Mouse (Mus musculus): ENCODE results near the gene Arhgap32. TPM values are rescaled to one million over a fixed set of nuclear protein-coding genes. Genes with fewer than 3 reads are reported as not detected.

Arhgap32 gene
- polyA plus RNA-seq, 1 experiment from 2014 or later: 5.9 TPM

DNA sequence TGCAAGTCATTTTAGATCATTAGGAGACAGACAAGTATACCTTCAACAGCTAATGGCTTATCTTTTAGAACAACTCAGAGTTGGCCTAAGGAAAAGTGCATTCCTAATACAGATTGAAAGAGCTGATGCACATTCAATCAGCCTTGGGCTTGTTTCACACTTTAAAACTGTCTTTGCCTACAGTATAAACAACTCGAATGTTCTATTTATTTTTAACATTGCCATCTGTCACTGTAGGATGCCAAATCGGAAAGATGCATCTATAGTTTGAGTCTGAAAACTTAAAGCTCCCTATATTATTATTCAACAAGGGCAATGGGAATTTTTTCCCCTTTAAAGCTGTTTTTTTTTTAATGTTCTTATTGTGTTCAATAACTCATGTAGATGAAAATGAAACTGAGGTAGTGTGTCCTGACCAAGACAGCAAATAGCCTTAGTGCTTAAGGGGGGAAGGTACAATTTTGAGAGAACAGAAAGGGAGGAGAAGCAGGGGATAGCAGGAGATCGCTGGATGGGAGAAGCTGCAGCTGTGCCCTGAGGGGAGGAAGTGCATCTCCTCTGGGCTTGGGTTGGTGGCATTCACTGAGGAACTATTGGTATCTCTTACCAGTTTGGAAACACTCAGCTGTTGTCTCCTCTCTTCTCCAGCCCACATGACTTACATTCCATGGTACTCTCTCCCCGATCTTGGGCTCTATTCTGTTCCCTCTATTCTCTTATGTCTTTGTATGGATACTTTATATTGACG lies 101.1 kb downstream of the Arhgap32 start:
- Histone ChIP-seq H3K9me3 (no peaks in the 10 kb centered on the region), H3K27ac (no peak overlapping the region), H3K36me3 (no peaks in the 10 kb centered on the region), H3K4me3 (no peak overlapping the region), H3K27me3 (no peaks in the 10 kb centered on the region), H3K4me1 (no peaks in the 10 kb centered on the region), H3K4me2 (no peak overlapping the region), H3K9ac (no peak overlapping the region)
- ATAC-seq (ENCODE audit: borderline replicate concordance, extremely low read depth, low FRiP score, low TSS enrichment): no peak
- WGBS: 70% methylated on average over 5 of the region's 5 CpGs

DNA sequence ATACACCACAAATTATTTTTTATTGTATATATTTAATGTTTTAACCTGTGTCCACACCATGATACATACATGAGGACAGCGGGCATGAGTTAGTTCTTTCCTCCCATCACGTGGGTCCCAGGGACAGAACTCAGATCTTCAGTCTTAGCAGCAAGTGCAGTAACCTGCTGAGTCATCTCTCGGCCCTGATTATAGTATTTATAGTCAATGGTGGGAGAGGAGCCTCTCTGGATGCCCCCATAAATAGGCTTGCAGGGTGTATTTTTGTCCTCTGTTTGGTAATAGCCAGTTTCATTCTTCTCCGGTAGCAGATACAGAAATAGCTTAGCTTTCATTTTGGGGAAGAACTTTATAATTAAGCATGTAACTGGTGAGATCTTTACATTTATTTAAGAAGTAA lies 103.5 kb downstream of the Arhgap32 start:
- no peak for ATAC-seq (ENCODE audit: borderline replicate concordance, extremely low read depth, low FRiP score, low TSS enrichment)
- peaks cover 13% of the 10 kb centered on the region for H3K4me1 ChIP-seq
- WGBS: 83% methylated on average over 4 of the region's 4 CpGs
- no peaks in the 10 kb centered on the region for H3K9me3 ChIP-seq
- H3K4me2 ChIP-seq: no peak overlapping the region
- H3K27ac ChIP-seq: no peak overlapping the region
- no peak overlapping the region for H3K9ac ChIP-seq
- no peaks in the 10 kb centered on the region for H3K27me3 ChIP-seq
- H3K36me3 ChIP-seq: no peaks in the 10 kb centered on the region
- no peak overlapping the region for H3K4me3 ChIP-seq

DNA sequence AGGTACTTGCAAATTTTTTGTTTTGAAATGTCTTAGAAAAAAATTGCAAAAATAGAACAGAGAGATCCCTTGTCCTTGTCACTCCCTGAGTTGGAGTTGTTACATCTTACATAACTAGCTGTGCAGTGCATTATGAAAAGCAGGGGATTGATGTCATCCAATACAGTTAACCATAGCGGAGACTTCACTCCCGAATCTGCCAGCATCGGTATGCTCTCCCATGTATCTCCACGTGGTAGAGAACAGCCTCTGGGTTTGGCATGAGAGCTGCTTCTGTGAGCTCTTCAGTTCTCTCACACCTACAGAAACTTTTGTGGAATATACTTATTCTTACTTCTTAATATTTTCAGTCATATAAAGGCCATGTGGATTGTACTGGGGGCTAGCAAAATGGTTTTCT lies 106.2 kb downstream of the Arhgap32 start:
- WGBS: 66% methylated on average over 4 of the region's 4 CpGs
- H3K36me3 ChIP-seq: no peaks in the 10 kb centered on the region

DNA sequence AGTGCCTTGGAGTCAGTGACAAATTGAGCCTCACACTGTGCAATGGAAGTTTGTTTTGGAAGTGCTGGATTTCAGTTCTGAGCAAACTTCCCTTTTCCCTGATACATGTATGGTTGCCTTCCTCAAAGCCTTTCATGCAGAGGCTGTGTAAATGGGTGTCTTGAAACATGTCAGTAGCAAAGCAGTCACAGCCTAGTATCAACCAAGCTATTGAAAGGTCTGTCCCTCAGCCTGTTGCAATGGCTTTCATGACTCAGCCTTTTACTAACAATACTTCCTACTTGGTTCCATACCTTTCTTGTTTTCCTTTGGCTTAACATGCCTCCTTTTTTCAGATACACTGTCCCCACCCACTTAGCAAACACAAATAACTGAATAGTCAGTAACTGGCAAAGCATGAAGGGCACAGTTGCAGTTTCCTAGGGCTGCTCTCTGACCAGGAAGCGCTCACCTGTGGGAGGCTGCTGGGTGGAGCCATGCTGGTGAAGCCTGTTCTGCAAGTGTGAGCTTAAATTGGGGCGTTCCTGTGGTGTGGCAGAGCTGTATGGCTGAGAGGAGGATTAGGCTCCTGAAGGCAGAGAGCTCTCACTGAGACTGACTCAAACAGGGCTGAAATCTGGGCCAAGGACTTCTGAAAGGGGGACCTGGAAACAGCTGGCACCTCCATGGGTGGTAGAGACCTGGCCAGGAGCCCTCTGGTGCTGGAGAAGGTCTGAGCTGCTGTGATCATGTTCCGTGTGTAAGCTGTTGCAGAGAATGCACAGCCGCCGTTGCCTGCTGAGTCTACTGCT lies 108.0 kb downstream of the Arhgap32 start:
- no peaks in the 10 kb centered on the region for H3K27me3 ChIP-seq
- peak overlapping the region; percentile 54 for H3K27ac ChIP-seq
- peaks cover 17% of the 10 kb centered on the region for H3K4me1 ChIP-seq
- H3K9me3 ChIP-seq: no peaks in the 10 kb centered on the region
- WGBS: 38% methylated on average over 5 of the region's 5 CpGs
- no peak overlapping the region for H3K9ac ChIP-seq
- peak; percentile 85; the same call in 1 of the 2 replicates for ATAC-seq (ENCODE audit: borderline replicate concordance, extremely low read depth, low FRiP score, low TSS enrichment)
- H3K4me2 ChIP-seq: peak overlapping the region; percentile 6; the same call in 1 of the 2 replicates
- no peaks in the 10 kb centered on the region for H3K36me3 ChIP-seq
- peak overlapping the region; percentile 21 for H3K4me3 ChIP-seq

More for the DNA sequence above, 106.2 kb downstream of the Arhgap32 start:
- H3K9me3 ChIP-seq: no peaks in the 10 kb centered on the region
- no peak overlapping the region for H3K4me2 ChIP-seq
- H3K27ac ChIP-seq: no peak overlapping the region
- H3K9ac ChIP-seq: no peak overlapping the region
- ATAC-seq (ENCODE audit: borderline replicate concordance, extremely low read depth, low FRiP score, low TSS enrichment): no peak
- H3K27me3 ChIP-seq: no peaks in the 10 kb centered on the region
- no peak overlapping the region for H3K4me3 ChIP-seq
- peaks cover 17% of the 10 kb centered on the region for H3K4me1 ChIP-seq

DNA sequence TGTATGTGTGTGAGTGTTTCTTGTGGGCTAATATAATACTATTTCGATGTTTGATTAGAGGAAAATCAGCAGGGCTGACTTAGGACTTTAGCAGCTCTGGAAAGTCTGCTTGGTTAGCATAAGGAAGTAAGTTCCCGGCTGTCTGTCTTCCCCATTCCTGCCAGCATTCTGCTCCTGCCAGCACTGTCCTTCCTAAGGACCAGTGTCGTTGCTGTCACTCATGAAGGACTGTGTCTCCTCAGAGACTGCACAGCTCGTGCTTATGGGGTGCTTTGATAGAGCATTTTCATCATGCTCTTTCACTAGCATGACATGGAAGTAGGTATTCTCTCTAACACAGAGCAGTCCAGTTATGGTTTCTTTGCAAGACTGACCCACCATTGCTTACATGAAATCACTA lies 109.0 kb downstream of the Arhgap32 start:
- Histone ChIP-seq H3K4me3 (no peak overlapping the region), H3K4me2 (0 out of 2 replicates have a peak overlapping the region, but pooled peaks have one; percentile 9), H3K4me1 (peaks cover 17% of the 10 kb centered on the region), H3K27ac (no peak overlapping the region), H3K9ac (no peak overlapping the region), H3K27me3 (no peaks in the 10 kb centered on the region), H3K36me3 (no peaks in the 10 kb centered on the region), H3K9me3 (no peaks in the 10 kb centered on the region)
- WGBS: 46% methylated on average over 4 of the region's 4 CpGs
- no peak for ATAC-seq (ENCODE audit: borderline replicate concordance, extremely low read depth, low FRiP score, low TSS enrichment)

DNA sequence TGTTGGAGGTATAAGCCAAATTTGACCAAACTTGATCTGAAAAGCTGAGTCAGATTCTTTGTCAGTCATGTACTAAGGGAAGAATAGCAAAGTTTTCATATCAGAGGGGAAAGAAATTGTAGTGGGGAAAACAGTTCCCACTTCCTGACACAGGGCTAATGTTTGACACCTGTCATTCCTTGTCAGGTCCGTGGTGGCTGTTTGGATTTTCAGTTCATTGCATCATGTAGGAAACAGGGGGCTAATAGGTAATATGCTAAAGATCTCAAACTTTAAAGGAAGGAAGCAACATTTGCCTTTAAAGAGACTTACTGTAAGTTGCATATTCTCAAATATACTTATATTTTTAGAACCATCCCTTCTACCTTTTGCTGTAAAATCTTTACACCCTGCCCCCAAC lies 109.6 kb downstream of the Arhgap32 start:
- no peaks in the 10 kb centered on the region for H3K9me3 ChIP-seq
- no peak overlapping the region for H3K9ac ChIP-seq
- no peaks in the 10 kb centered on the region for H3K36me3 ChIP-seq
- no peak overlapping the region for H3K27ac ChIP-seq
- no peak overlapping the region for H3K4me3 ChIP-seq
- no peak for ATAC-seq (ENCODE audit: borderline replicate concordance, extremely low read depth, low FRiP score, low TSS enrichment)
- 54% methylated on average over 1 of the region's 1 CpGs for WGBS
- H3K4me2 ChIP-seq: no peak overlapping the region
- peaks cover 17% of the 10 kb centered on the region for H3K4me1 ChIP-seq
- H3K27me3 ChIP-seq: no peaks in the 10 kb centered on the region

DNA sequence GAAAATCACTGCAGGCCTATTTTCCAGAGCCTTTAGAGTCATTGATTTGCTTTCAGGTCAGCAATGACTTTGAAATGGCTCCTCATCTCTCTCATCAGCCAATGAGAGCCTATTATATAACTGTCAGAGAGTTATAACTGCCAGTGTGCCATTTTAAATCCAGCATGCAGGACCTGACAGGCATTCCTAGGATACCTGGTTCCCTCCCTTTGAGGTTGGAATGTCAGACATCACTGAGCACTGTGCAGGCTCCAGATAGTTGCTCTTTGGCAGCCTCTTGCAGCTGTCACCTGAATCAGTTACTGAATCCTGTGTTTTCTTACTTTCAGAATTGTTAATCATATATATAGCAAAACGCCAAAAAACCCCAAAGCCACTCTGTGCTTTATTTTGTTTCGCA lies 111.1 kb downstream of the Arhgap32 start:
- Histone ChIP-seq H3K36me3 (no peaks in the 10 kb centered on the region), H3K4me2 (no peak overlapping the region), H3K27me3 (no peaks in the 10 kb centered on the region), H3K27ac (no peak overlapping the region), H3K4me1 (peaks cover 17% of the 10 kb centered on the region), H3K9ac (no peak overlapping the region), H3K4me3 (no peak overlapping the region), H3K9me3 (no peaks in the 10 kb centered on the region)
- WGBS: 56% methylated on average over 2 of the region's 2 CpGs
- no peak for ATAC-seq (ENCODE audit: borderline replicate concordance, extremely low read depth, low FRiP score, low TSS enrichment)

DNA sequence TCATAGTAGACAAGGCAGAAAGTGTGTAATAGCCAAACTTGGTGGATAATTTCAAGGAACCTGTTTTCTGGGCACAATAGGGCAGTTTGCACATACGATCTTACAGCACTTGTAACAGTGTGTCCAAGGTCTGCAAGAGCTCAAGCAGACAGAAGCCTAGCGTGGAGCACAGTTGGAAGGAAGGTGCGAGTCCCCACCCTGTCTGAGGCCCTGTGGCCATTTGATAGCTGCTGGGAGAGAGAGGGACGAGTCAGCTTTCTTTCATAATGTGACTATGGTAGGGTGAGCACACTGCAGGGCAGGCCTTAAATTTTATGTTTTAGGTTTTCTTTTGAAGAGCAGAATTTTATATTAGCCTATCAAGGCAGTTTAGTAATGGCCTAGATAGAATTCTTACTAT lies 117.7 kb downstream of the Arhgap32 start:
- Histone ChIP-seq H3K9me3 (no peaks in the 10 kb centered on the region), H3K4me2 (no peak overlapping the region), H3K27me3 (no peaks in the 10 kb centered on the region), H3K36me3 (no peaks in the 10 kb centered on the region), H3K27ac (no peak overlapping the region), H3K9ac (no peak overlapping the region), H3K4me3 (no peak overlapping the region), H3K4me1 (0 out of 2 replicates have a peak, but pooled peaks cover 2% of the 10 kb centered on the region)
- WGBS: 79% methylated on average over 4 of the region's 4 CpGs
- ATAC-seq (ENCODE audit: borderline replicate concordance, extremely low read depth, low FRiP score, low TSS enrichment): no peak

DNA sequence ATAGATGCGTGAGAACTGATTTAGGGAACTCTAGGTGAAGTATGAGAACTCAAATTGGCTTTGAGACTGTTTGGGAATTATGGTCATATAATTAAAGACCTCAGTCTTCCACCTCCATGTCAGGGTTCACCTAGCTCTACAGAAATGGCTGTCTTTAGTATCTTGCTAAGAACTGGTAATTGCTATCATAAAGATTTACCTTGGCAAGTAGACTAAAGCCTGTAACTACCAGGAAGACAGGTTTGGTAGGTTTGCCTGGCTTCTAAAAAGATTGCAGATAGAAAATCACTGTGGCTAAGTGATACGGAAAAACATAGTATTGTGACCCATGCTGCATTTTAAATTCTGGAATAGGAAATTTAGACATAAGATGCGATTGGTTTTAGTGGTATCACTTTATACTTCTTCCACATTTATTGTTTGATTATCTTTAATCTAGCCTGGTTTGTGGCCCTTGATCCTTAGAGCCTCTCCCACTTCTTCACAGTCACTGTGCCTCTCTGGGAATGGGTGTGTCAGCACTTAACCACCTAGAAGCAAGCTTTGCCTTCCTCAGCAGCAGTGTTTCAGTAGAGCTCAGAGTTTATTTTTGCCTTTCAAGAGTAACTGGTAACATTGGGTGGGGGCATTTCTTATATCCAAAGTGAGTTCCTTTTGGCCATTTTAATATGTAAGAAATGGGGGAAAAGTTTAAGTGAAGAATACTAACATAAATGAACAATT lies 119.0 kb downstream of the Arhgap32 start:
- no peak overlapping the region for H3K9ac ChIP-seq
- H3K27ac ChIP-seq: no peak overlapping the region
- 78% methylated on average over 3 of the region's 3 CpGs for WGBS
- H3K4me1 ChIP-seq: 0 out of 2 replicates have a peak, but pooled peaks cover 2% of the 10 kb centered on the region
- no peak for ATAC-seq (ENCODE audit: borderline replicate concordance, extremely low read depth, low FRiP score, low TSS enrichment)
- H3K27me3 ChIP-seq: no peaks in the 10 kb centered on the region
- H3K9me3 ChIP-seq: no peaks in the 10 kb centered on the region
- no peak overlapping the region for H3K4me2 ChIP-seq
- H3K4me3 ChIP-seq: no peak overlapping the region
- no peaks in the 10 kb centered on the region for H3K36me3 ChIP-seq

DNA sequence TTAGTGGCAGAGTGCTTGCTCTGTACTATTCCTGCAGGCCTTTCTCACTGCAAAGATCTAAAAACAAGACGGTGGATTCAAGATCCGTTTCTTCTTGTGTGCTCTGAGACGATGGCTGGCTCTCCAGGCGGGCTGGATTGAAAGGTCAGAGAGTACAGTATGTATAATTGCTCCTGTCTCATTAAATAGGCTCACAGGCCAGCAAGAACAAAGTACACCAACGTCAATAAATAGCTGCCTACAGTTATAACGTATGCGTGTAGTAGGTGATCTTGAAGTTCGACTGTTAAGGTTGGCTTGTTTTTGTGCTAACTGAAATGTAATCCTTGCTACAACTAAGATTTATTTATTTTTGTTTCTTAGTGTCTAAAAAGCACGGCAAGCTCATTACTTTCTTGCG lies 123.0 kb downstream of the Arhgap32 start:
- ATAC-seq (ENCODE audit: borderline replicate concordance, extremely low read depth, low FRiP score, low TSS enrichment): no peak
- Histone ChIP-seq H3K27ac (no peak overlapping the region), H3K27me3 (no peaks in the 10 kb centered on the region), H3K4me1 (peaks cover 8% of the 10 kb centered on the region; the same call in 1 of the 2 replicates), H3K9ac (no peak overlapping the region), H3K4me3 (no peak overlapping the region), H3K9me3 (no peaks in the 10 kb centered on the region), H3K4me2 (no peak overlapping the region), H3K36me3 (no peaks in the 10 kb centered on the region)
- 73% methylated on average over 10 of the region's 10 CpGs for WGBS

DNA sequence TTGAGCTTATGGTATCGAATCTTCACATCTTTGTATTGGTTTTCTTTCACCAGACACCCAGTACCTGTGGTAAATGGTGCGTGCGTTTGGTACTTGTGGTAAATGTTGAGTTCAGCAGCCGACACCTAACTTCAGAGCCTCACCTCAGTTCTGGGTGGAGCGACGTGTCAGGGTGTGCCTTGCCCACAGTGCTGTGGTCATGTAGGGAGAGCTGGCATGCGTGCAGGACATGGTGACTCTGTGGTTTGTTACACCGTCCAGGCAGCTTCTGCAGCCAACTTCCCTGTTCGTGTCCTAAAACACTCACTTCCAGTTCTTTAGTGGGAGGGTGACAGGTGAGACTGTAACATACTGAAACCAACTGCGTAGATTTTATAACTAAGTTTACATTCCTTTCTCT lies 123.5 kb downstream of the Arhgap32 start:
- Histone ChIP-seq H3K27me3 (no peaks in the 10 kb centered on the region), H3K4me2 (no peak overlapping the region), H3K27ac (no peak overlapping the region), H3K4me1 (peaks cover 8% of the 10 kb centered on the region; the same call in 1 of the 2 replicates), H3K9me3 (no peaks in the 10 kb centered on the region), H3K36me3 (no peaks in the 10 kb centered on the region), H3K4me3 (no peak overlapping the region), H3K9ac (no peak overlapping the region)
- no peak for ATAC-seq (ENCODE audit: borderline replicate concordance, extremely low read depth, low FRiP score, low TSS enrichment)
- WGBS: 83% methylated on average over 10 of the region's 10 CpGs

All from lung, embryonic 15.5 days (tissue).